Mouse (Mus musculus): ENCODE results near the gene Eif6.

Gene Eif6

GRCm38 (mm10) chr2:155823722-155824121, 3.0 kb downstream of the Eif6 start:
- DNase-seq (ENCODE audit: low read depth): no peak

GRCm38 (mm10) chr2:155820779-155821178, 5.9 kb downstream of the Eif6 start:
- DNase-seq (ENCODE audit: low read depth): no peak

GRCm38 (mm10) chr2:155819449-155820251, 7.1 kb downstream of the Eif6 start:
- DNase-seq (ENCODE audit: low read depth): no peak

GRCm38 (mm10) chr2:155819392-155819448, 7.5 kb downstream of the Eif6 start, which contains the start of gene BC029722:
Gene BC029722, minus strand, starts transcription at chr2:155819426.
- DNase-seq (ENCODE audit: low read depth): no peak

DNA sequence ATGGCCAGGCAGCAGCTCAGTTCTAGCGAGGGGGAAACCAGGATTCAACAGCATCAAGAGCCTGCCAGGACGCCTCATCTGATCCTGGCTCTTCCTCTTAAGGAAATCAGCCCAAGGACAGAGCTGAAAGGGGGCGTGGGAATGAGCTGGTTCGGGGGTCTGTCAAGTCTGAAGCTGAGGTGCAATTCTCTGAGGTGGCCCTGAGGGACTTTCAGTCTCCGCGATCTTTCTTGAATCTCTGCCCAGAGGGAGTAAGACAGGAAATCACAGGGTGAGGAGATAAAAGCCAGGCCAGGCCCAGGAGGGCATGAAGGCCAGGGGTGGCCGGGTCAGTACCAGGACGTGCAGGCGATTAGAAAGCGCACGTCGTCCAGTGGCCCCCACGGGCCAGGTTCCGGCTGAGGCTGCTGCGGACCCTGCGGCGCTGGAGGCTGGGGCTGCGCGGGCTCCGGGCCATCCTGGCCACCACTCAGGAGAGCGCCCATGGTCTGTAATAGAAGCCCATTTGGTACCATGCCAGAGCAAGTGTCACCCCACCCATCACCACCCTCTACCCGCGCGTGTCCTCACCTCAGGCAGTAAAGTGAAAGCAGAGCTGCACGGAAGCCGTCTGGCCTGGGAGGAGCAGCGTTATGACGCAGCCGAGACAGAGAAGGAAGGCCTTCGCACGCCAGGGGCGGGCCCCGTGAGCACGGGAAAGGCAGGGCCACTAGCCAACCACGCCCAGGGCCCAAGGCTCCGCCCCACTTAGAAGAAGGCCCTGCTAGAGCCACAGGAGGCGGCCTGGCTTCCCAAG, 7.9 kb downstream of the Eif6 start:
- DNase-seq (ENCODE audit: low read depth): peak; percentile 97

DNA sequence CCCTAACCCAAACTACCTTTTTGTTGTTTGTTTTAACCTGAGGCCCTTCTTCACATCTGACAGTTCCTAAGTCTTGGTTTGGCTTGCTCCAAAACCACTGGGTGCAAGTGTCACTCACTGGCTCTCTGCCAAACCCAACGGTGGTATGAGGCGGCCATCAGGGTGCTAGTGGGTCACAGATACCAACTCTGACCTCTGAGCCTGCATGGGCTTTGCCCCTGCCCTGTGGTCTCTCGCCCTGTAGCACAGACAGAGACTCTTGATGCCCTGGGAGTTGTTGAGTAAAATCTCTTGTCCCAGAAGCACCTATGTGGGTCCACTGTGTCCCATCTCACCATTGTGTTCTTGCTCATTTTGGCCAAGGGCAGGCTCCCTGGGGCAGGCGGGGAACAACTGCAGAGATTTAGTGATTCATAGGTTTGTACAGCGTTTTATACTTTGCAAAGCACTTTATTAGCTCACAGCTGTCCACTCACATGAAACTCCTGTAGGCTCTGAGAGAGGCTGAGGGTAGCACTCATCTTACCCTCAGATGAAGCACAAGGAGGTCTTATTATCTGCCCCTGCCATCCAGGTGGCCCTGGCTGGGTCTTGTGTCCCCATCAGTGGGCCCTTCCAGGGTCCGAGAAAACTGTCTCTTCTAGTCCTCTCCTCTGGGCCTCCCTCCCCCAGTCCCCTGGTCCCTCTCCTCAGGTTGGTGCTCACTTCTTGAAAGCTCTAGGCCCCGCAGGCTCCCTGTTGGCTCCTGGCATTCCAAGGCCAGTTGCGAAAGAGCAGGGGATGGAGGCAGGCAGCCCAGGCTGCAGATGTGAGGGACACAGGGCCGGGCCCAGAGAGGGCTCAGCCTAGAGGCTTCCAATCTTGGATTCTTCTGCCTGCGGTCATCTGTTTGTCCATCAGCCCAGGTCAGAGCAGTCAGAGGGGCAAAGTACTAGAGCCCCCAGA, 9.2 kb downstream of the Eif6 start:
- no peak for DNase-seq (ENCODE audit: low read depth)

GRCm38 (mm10) chr2:155816179-155816578, 10.5 kb downstream of the Eif6 start:
- DNase-seq (ENCODE audit: low read depth): no peak

DNA sequence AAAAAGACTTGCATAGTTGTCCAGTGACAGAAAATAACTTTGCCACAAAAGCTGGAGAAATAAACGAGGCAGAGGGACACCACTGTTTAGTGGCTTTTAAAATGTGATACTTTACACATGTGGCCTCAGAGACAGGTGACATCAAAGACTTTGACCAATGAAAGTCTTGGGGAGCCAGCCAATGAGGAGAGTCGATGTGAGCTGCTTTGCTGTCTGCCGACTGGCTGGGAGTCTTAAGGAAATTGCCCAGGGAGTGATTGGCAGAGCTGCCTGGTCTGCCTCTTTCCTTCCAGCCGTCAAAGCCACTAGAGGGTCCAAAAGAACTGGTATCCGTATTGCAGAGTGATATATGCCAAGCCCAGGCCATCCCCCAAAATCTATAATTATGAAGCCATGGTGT, 11.9 kb downstream of the Eif6 start:
- no peak for DNase-seq (ENCODE audit: low read depth)

- no peak for DNase-seq (ENCODE audit: low read depth)
These were observed 14.1 kb downstream of the Eif6 start for GRCm38 (mm10) chr2:155812637-155813036.

- DNase-seq (ENCODE audit: low read depth): peak; percentile 91
These were observed 14.8 kb downstream of the Eif6 start for GRCm38 (mm10) chr2:155811821-155812396.

GRCm38 (mm10) chr2:155809620-155810019, 17.1 kb downstream of the Eif6 start:
- DNase-seq (ENCODE audit: low read depth): no peak

- no peak for DNase-seq (ENCODE audit: low read depth)
These were observed 19.3 kb downstream of the Eif6 start for GRCm38 (mm10) chr2:155807408-155807807.

DNA sequence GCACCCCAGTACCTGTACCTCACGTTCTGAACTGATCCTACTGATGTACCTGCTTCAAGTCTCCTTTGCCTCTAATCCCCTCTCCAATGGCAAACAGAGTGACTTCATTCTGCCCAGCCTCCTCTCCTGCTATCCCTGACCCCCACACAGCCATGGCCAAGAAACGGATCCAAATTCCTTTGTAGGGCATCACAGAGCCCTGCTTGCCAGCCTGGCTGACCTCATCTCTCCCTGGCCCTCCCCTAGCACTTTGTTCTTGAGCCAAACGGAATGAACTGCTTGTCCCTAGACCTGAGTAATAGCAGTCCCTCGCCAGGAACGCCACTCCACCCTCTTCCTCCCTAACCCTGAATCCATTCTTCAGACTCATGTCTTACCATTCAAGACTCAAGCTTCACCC, 20.2 kb downstream of the Eif6 start:
- no peak for DNase-seq (ENCODE audit: low read depth)

DNA sequence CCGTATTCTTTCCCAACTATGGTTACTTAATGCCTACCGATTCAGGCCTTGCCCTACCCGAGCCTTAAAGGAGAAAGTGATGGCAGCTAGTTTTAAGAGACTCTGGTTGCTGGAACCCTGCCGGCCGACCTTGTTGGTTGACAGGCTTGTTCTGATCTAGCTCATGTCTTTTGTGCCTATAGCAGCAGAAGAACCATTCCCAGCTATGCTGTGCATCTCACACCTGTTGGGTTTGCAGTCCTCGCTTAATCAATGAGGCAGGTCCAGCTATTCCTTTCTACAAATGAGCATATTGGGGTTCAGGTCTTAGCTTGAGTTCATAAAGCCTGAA, 20.8 kb downstream of the Eif6 start:
- DNase-seq (ENCODE audit: low read depth): no peak

- DNase-seq (ENCODE audit: low read depth): no peak
These were observed 21.3 kb downstream of the Eif6 start for GRCm38 (mm10) chr2:155805231-155805924.

DNA sequence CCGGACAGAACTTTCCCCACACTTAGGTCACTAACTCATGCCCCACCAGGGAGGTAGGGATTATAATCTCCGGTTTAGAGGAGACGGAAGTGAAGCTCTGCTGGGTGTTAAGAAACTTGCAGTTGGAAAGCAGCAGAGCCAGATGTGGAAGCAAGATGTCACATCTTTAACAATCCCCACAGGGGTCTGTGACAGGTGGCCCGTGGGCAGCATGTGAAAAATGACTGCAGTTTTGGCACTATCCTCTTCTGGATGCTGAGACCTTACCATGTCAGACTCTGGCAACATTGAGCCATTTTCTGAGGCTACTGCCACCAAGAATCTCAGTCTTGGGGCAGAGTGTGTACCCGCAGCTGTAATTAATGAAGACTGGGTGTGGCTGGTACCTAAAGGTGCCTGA, 22.7 kb downstream of the Eif6 start:
- DNase-seq (ENCODE audit: low read depth): no peak

DNA sequence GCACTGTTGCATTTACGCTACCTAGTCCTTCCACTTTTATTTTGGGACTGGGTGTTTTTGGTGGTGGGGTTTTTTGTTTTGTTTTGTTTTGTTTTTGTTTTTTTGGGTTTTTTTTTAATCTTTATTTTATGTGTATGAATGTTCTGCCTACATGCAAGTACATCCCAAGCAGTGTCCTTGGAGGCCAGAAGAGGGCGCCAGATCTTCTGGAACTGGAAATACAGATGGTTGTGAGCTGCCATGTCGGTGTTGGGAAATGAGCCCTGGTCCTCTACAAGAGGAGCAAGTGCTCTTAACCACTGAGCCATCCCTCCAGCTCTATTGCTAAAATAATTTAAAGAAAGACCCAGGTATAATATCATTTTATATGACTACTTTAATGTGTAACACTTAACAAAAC, 24.0 kb downstream of the Eif6 start:
- DNase-seq (ENCODE audit: low read depth): peak; percentile 46

DNA sequence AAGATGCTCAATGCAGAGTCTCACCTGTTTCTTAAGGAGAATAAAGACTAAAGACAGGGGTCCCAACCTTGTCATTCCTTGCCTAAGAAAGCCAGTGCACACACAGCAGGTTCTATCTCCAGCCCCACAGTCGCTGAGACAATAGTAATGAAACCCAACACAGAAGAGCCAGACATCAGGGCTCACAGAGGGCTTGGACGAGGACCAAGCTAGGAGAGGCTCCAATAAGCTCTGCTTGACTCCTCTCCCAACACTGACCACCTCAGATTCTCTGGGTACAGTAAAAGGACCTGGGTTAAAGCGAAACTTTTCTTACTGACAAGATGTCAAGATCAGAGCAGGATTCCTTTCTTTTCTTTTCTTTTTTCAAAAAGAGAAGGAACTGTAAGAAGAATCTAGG, 28.1 kb downstream of the Eif6 start:
- no peak for DNase-seq (ENCODE audit: low read depth)

DNA sequence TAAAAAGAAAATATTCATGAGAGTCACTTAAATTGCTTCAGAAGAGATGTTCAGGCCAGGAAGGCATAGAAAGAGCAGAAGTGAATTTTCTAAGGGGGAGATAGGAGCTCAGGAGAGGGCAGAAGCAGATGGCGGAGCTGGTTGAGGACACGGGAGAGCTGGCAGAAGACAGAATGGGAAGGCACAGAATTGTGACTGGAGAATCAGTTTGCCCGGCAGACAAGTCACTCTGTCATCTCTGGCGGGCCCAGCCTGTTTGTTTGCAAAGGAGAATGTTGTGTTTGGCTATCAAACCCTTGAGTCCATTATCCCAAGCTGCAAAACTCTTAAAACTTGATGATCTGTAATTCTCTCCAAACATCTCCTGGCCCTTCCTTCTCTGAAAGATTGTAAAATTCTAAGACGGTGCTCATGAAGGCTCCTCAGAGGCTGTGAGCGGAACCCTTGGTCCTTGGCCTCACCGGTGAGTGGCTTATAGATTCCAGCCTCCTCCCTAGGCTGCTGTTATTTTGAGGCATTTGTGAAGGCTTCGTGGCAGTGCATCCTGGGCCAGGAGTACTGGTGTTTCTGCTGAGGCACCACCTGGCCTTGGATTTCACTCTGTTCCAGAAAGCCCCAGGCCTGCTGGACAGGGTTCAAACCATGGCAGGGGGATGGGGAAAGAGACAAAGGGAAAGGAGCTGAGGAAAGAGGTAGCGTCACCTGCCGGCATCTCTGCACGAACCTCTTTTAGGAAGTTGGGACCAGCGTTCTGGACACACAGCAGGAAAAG, 31.9 kb downstream of the Eif6 start:
- DNase-seq (ENCODE audit: low read depth): no peak

DNA sequence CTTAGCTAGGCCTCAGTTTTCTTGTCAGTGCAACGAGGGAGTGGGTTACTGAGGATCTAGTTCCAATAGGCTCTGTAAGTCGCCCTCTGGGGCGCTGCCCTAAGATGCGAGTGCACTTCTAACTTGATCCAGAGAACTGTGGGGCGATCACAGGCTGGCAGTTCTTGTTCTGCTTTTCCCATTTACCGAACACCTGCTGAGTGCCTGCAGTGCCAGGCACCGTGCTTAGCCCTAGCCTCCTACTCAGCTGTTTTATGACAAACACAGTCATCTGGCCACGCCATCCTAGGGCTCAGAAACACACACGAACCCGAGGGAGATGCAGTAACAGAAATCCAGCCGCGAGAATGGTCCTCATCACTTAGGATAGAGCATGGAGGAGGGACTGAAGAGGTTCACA, 33.8 kb downstream of the Eif6 start:
- no peak for DNase-seq (ENCODE audit: low read depth)

All from naive thymus-derived CD4-positive, alpha-beta T cell, adult 2 months (primary cell).